Mouse (Mus musculus) monocyte, adult 2 months (primary cell): ENCODE measurements at regions not wholly inside any gene's neighbourhood (a gene's known extent, or its start where the extent isn't known, plus 50 kb on each side); places are given as distances from the start of the nearest gene placed in this dataset.

Source experiments
- DNase-seq, 2 experiments: peaks; one replicate each; pipeline ENCODE4 v3.0.0; 2022; ENCODE audit warnings: low spot score in 2 of 2, low read depth in 1 of 2

GRCm38 (mm10) chr11:111155023-111155422 lies 89.1 kb downstream of the Kcnj2 start:
- DNase-seq = no peak

DNA sequence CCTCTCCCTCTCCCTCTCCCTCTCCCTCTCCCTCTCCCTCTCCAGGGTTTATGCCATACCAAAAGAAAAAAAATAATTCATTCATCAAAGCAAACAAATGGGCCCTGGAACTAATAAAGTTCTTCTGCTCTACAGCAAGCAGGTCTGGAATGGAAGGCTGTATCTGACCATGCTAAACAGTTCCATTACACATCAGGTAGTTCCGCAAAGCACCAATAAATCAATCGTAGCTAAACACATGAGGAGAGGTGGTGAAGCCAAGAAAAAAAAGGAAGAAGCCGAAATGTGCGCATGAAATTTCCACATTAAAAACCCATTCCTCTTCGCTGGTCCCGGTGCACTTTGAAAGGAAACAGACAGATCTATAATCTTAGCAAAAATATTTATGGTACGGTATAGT lies 89.8 kb downstream of the Kcnj2 start:
- no peak for DNase-seq

DNA sequence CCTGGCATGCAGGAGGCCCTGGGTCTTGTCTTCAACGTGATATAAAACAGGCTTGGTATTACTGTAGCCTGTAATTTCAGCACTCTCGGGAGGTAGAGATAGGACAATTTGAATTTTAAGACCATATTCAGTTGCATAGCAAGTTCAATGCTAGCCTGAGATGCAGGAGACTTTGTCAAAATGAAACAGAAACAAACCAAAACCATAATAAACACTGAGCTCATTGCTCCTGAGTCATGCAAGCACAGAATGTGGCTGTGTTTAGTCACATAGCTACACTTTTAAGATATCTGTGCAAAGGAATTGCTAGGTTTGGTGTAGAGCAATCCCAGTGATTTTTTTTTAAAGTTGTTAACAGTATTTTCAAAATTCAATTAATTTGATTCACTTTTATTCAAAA lies 93.3 kb downstream of the Kcnj2 start:
- DNase-seq = no peak

DNA sequence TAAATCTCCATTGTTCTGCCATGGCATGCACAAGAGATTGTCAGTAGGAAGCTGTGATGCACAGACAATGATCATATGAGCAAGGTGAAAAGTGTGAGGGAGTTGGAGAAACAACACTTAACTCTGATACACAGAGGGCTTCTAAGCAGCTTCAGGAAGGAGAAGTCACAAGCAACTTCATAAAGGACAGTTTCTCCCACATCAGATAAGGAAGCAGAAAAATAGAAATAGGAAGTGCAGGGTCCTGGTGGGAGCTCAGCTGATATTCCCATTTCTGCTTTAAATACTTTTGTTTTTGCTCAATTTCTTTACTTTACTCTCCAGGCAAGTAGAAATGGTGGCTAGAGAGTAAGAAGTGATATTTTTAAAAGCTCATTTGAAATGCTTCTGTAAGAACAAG lies 98.9 kb downstream of the Kcnj2 start:
- DNase-seq = no peak

- DNase-seq = no peak
These were observed 104.3 kb downstream of the Kcnj2 start for GRCm38 (mm10) chr11:111170174-111170800.

DNA sequence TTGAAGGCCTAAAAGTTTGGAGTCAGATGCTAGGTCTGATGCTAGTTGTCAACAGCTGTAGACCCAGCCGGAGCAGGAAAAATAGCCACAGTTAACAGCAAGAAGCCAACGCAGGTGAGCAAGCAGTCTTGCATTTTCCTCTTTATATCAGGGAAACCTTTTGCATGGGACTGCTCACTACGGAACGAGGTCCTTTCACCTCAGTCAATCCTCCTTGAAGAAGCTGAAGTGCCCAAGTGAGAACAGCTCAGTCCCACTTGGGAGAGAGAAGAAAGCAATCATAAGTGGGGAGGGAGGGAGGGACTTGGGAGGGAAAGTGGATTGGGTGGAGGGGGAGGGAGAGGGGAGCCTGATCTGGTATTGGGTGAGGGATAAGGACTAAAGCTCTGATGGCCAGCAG lies 107.6 kb downstream of the Kcnj2 start:
- DNase-seq = no peak

- DNase-seq = no peak
These were observed 109.6 kb downstream of the Kcnj2 start for GRCm38 (mm10) chr11:111175566-111175965.

- DNase-seq = no peak
These were observed 111.6 kb downstream of the Kcnj2 start for GRCm38 (mm10) chr11:111177516-111177915.

DNA sequence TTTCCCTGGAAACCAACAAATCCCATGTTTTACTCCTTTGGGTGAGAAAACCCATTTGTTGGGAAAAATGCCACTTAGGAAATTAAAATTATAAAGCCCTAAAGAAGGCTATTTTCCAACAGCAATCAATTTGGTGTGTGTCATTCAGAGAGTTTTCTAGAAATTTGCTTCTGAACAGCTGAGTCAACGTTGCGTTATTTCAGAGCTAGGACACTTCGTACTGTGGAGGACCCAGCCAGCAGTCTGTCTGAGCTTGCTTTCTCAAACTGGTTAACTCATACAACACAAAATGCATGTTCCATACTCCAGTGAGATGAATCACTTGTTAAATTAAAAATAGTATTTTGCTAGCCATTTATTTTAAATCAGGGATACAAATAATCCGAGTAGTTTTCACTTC lies 131.5 kb downstream of the Kcnj2 start:
- DNase-seq = no peak

DNA sequence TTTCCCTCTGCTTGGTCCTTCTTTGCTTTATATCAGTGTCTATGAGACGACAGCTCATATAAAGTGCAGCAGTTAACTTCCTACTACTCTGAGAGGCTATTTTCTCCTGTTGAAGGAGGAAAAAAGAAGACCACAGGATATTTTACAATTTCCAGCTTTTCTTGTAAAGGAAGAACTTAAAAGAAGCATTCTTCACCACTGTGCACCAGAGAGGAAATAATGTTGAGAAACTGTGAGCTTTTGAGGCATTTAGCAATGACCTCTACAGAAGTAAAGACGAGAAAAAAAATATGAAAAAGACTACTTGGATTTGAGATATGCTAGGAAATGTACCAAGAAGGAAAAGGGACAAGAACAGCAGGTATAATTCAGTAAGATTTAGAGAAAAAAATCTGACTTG lies 134.5 kb downstream of the Kcnj2 start:
- DNase-seq = no peak

GRCm38 (mm10) chr11:111202780-111203179 lies 136.8 kb downstream of the Kcnj2 start:
- no peak for DNase-seq

DNA sequence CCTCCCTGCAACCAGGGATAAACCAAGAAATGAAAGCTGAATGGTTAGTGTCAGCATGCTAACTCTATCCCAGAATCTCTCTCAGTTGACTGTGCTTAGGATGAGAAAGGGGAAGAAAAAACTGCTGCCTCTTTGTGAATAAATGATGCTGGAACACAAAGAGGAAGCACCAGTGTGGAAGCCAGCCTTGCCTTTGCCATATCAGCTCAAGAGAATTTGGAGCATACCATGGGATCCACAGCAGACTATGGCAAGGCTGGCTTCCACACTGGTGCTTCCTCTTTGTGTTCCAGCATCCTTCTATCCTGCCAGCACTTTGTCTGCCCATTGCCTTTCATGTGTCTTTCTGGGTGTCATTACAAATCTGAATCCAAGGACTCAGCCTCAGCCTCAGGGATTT lies 144.6 kb downstream of the Kcnj2 start:
- DNase-seq = no peak

- DNase-seq = no peak
These were observed 146.2 kb downstream of the Kcnj2 start for GRCm38 (mm10) chr11:111212038-111212701.

GRCm38 (mm10) chr11:111212702-111213328 lies 146.9 kb downstream of the Kcnj2 start:
- DNase-seq = no peak

DNA sequence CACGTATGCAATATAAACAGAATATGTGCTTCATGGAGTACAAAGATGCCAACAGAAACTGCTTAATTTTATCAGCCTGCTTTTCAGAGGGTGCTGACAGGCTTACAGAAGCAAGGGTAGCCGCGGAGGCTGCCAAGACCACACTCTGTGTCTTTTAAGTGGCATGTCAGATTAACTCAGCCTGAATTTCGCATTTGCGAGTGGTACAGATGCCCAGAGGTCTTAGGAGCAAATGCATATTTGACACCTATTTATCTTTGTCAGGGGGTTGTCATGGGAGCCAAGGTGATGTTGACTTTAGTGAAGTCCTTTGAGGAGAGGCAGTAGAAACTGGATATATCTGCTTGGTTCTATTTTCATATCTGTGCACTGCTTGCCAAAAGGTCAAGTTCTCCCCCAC lies 149.0 kb downstream of the Kcnj2 start:
- no peak for DNase-seq

DNA sequence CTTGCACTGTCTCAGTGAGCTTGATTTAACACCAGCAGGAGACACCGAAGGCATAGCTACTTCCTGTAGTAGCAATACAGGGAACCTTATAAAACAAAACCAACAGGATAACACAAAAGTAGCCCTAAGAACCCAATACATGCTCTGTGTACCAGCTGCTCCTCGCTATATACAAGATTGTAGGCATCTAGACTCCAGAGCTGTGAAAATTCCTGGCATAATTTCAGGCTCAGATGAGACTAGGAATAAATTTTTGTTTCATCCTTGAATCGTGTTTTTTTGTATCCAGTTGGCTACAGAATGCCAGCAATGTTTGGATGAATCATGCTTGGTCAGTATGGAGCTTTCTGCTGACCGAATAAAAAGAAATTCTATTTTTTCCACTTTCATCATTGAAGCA lies 157.9 kb downstream of the Kcnj2 start:
- no peak for DNase-seq

GRCm38 (mm10) chr11:111227305-111227704 lies 161.3 kb downstream of the Kcnj2 start:
- DNase-seq = no peak

DNA sequence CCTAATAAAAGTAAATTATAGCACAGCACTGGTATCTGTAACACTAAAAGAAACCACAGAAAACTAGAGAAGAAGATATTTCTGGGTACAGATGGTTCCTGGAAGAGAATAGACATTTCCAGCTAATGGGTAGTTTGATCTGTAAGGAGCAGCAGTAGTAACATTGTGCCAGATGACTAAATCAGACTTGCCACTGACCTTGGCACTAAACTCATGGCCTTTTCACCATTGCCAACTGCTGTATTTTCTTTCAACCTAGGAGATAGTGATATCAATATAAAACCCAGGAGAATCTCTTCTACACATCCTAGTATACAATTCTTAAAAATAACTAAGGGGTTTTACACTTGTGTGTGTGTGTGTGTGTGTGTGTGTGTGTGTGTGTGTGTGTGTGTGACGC lies 170.8 kb downstream of the Kcnj2 start:
- no peak for DNase-seq

- no peak for DNase-seq
These were observed 173.8 kb downstream of the Kcnj2 start for GRCm38 (mm10) chr11:111239784-111240183.

DNA sequence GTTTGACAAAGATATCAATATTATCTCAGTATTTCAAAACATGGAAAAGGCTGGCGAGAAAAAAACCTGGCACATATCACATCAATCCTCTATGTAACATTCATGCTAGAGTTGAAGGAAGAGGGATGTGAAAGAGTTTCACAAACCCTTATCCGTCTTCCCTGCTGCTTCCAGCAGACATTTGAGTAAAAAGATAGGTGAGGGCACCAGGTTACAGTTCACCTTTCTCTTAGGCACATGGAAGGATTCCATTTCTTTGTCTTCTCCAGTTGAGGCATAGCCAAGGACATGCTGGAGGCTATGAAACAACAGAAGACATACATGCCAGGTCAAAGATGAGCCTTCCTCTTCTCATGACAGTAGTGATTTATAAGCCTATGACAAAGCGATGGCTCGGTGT lies 186.3 kb downstream of the Kcnj2 start:
- DNase-seq = no peak

DNA sequence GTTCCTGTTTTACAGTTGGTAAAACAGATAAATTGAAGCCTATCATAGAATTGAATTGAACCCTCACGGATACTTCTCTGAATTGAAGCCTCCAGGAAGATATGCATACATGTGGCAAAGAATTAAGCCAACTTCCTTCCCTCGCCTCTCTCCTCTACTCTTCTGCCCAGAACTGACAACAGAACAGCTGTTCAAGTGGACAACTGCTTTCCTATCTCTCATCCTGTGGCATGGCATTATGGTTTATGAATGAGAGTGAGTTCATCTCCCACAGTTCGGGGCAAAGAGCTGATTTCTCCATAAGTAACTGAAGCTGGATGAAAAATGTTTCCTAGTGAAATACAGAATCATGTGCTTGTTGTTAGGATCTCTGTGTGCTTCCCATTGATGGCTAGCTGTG lies 190.6 kb downstream of the Kcnj2 start:
- no peak for DNase-seq

DNA sequence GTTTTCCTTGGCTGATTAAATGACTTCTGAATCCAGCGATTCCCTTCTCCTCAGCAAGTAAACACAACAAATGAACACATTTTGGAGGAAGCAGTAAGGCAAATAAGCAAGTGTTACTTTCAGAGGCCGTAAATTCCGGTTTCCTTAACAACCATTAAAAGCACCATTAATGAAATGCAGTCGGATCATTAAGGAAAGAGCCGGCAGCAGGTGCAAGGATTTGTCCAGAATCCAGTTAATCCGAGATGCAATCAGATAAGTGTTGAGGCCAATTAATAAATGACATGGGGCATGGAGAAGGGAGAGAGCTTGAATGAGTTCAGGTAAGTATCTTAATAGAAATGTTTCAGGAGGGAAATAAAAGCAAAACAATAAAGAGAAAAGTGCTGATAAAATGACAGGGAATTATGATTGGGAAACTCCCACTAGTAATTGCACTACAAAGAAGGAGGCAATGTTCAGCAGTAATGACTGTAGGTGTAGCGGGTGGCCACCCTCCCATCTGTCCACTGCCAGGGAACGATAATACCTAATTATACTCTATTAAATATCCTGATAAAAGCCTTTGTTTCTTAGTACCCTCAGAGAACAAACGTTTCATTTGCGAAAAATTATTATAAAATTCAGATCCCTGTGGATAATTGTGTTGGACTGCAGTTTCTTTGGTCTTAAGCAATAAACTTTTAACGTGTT lies 194.9 kb downstream of the Kcnj2 start:
- no peak for DNase-seq
